Mouse (Mus musculus) gastrocnemius, postnatal 4 days (tissue): Measurements from ENCODE around the gene Fgfr3. TPM values are rescaled to one million over a fixed set of nuclear protein-coding genes. Genes with fewer than 3 reads are reported as not detected.

Experiments used
- DNase-seq, 2 experiments: peaks; one replicate each; pipeline ENCODE4 v3.0.0; 2021 to 2022; ENCODE audit warnings: low spot score in 2 of 2, mixed read lengths in 2 of 2
- total RNA-seq, 2 experiments: library from RNA; stranded (reverse); gene quantifications; 2 replicates each; pipeline ENCODE4 v1.2.3; 2021

The Fgfr3 gene
- total RNA-seq, 2 experiments from 2014 or later = 2.2 to 2.6 TPM

DNA sequence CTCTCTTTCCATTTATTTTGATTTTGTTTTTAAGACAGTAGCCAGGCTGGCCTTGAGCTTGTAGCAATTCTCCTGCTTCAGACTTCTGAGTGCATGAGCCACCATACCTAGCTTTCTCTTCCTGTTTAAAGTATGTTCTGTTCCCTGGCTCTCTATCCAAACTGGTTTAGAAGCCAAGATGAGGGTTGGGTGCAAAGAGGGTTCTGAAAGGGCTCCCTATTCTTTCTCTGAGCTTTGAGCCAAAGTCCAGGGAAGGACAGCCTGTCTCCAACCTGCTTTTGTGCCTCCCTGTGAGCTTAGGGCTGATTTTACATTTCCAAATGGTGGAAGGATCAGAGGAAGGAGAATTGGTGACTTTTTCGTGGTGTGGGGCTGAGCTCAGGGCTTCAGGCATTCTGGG, 5.4 kb downstream of the Fgfr3 start:
- no peak for DNase-seq

DNA sequence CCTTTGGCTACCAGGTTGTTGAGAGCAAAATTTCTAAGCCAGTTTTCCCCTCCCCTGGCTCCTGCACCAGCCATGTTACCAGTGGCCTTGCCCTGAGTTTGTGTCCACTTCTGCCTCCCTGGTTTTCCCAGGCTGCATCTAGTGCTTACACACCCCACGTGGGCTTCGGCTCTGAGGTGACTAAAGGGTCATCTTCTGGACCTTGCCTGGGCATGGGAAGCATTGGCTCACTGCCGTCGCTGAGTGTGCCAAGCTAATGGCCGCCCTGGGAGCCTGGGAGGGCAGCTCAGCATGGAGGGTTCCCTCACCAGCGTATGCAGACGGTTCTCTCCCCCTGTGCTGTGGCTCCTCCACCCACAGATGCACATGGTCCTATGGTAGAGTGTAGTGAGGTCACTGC, 7.4 kb downstream of the Fgfr3 start:
- DNase-seq = no peak

DNA sequence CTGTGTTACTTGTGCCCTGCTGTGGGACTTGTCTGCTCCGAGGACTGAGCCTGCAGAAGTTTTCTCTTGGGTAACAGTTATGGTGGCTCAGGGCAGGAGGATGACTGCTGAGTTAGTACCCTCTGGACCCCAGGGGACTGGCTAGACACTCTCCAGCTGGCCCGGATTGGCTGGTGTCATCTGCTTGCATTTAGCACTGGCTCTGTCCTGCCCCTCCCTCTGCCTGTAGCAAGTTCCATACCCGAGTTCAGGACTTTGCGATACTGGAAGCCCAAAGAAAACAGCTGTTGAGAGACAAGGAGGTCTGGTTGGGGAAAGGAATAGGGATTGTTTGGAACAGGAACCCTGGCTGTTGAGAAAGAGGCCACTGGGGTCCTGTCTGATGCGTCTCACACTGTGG, 9.0 kb downstream of the Fgfr3 start:
- no peak for DNase-seq

DNA sequence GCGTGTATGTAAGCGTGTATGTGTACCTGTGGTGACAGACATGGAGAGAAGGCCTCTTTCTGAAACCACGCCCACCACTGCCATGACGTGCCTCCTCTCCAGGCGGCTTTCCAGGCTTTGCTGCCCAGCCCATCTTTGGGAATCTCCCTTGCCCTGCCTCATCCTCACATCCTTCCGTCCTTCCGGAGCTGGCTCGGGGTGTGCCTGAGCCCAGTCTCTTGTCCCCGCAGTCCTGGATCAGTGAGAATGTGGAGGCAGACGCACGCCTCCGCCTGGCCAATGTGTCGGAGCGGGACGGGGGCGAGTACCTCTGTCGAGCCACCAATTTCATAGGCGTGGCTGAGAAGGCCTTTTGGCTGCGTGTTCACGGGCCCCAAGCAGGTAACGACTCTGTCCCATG, 9.6 kb downstream of the Fgfr3 start:
- DNase-seq = no peak

DNA sequence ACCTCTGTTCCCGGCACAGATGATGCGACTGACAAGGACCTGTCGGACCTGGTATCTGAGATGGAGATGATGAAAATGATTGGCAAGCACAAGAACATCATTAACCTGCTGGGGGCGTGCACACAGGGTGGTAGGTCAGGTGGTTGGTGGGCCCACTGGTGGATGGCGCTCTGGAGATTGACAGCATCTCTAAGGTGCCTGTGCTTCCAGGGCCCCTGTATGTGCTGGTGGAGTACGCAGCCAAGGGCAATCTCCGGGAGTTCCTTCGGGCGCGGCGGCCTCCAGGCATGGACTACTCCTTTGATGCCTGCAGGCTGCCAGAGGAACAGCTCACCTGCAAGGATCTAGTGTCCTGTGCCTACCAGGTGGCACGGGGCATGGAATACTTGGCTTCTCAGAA, 12.4 kb downstream of the Fgfr3 start:
- DNase-seq = no peak

DNA sequence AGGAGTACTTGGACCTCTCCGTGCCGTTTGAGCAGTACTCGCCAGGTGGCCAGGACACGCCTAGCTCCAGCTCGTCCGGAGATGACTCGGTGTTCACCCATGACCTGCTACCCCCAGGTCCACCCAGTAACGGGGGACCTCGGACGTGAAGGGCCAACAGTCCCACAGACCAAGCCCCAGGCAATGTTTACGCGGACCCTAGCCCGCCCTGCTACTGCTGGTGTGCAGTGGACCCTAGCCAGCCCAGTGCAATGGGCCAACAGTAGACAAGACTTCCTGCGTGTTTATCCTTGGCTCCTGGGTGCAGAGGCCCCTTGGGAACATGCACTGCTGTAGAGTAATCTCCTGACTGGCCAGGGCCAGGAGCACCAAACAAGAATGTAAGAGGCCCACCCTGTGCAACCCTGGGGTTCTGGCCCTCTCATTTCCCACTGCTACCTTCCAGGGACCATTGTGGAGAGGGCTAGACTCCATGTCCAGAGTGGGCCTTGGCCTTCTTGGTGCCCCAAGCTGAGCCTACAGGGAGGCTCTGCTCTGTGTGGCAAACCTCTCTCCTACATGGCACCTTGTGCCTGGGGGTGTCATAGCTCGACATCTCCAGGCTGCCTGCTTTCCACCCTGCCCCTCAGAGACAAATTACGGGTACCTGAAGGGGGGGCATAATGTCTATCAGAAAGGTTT, 14.1 kb downstream of the Fgfr3 start:
- DNase-seq = no peak

DNA sequence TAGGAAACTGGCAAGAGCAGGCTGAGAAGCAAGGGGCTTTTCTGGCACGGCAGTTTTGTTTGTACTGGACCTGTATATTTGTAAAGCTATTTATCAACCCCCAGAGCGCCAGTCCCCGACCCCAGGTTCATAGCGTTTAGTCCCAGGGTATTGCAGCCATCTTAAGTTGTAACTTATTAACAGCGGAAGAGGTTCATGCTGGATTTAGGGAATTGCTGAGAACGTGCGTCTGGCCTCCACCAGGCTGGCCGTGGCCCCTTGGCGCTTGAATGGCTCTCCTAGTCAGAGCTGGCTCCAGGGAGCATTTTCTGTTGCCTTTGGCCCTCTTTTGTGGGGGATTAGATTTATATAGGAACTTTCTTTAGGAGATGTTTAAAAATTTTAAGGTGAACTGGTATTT, 14.8 kb downstream of the Fgfr3 start:
- no peak for DNase-seq

DNA sequence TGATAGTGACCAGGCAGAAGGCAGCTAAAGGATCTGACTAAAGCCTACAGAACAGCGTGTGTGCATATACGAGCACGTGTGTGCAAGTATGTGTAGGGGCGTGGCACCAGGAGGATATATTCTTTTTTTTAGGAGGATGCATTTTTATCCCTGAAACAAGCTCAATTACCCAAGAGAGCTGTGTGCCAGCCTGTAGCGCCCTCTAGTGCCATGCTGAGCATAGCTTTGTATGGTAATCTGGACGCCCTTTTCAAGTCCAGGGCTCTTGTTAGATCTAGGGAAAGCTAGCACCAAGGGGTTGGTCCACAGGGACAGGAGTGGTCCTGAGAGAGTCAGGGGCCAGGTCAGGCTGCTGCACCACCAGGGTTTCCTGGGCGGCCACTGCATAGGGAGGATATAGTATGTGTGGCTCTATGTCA, 16.4 kb downstream of the Fgfr3 start:
- peak; percentile 51 to 69 for DNase-seq

DNA sequence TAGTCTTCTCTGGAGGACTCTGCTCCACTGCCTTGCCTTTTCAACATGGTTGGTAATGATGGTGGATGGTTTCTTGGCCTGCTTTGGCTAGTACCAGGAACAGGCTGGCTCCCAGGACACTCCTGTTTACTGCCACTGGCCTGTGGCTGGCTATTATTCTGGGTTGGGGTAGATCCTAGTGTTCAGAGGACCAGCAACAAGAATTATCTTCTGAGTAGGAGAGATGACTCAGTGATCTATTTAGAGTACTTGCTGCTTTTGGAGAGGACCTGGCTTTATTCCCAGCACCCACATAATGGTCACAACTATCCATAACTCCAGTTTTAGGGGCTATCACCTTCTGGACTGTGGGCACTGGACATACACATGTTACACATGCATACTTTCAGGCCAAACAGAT, 16.9 kb downstream of the Fgfr3 start:
- no peak for DNase-seq

DNA sequence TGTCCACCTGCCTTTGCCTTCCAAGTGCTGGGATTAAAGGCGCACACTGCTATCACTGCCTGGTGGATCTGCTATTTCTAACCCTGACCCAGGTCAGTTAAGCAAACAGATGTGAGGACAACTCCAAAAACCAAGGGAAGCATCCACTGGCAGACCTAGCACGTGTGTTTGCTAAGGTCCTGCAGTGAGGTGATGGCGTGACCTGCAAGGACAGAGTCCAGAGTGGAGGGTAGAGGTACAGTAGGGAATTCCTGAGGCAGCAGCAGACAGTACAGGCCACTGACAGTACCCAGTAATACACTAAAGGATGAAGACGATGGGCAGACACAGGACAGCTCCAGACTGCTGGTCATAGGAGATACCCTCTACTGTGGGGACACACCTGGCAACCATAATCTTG, 19.1 kb downstream of the Fgfr3 start:
- DNase-seq = no peak

DNA sequence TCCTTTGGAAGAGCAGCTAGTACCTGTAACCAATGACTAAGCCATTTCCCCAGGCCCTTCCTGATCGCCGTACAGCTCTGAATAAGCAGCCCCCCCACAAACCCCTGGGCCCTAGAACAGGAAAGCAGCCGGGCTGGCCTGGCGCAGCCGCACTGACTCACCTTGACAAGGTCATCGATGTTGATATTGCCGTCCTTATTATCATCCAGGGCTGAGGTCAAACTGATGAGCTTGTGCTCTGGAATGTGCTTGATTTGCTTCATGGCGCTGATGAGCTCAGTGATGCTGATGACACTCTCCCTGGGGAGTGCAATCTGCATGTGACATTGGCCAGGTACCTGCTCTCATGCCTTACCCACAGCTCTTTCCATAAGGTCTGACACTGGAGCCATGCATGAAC, 22.0 kb downstream of the Fgfr3 start:
- DNase-seq = no peak

DNA sequence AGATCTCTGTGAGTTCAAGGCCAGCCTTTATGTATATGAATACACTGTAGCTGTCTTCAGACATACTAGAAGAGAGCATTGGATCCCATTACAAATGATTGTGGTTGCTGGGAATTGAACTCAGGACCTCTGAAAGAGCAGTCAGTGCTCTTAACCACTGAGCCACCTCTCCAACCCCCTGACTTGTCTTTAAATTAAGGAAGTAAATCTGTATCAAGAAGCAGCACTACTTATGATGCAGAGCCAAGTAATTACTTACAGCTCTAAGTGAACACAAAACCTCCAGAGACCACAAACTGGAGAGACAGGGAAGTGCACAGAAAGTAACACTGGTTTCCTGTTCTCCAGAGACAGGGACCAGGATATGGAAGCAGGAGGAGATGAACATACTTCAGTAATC, 55.7 kb downstream of the Fgfr3 start:
- no peak for DNase-seq

DNA sequence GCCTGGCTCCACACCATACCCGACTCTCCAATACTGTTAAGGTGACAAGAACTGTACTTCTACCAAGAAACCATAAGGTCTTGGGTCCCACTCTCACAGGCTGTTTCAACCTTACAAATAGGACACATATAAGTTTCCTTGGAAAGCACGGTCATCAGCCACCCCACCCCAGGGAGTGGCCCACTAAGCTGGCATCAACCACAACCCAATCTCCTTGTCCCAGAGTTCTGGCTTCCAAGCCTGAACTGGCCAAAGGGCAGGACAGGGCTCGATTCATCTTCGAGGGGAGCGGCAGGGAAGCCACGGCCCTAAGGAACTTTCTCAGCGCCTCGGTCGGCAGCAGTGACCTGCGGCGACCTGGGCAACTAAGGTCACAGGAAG, 60.5 kb downstream of the Fgfr3 start:
- DNase-seq = no peak

DNA sequence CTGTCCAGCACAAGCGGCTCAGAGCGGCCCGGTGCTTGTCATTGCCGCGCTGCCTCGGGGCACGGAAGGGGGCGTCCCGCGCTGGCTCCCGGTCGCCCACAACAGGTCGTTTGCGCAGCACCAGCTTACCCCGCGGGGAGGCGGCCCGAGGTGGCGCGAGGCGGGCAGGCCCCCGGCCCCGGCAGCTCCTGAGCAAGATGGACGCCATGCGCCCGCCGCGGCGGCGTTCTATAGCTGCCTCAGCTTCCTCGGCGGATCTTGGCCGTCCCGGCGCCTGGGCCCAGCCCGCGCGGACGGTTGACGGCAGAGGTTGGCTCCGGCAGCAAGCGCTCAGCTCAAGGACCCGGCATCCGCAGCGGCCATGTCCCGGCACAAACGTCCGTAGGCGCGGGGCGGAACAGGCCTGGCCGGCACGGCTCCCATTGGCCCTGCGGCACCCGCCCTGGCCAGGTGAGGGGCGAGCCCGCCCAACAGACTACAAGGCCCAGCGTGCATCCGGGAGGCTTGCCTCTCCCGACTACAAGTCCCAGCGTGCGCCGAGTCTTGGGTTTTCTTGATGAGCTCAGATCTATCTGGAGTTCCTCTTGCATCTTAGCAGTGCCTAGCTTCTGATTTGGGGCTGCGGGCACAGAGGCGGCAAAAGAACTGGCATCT, 61.0 kb downstream of the Fgfr3 start, which contains the start of gene Letm1:
TSS of gene Letm1 (minus strand) at position 473 of the 654 bp plus-strand sequence.
- DNase-seq = peak; percentile 85 to 92

DNA sequence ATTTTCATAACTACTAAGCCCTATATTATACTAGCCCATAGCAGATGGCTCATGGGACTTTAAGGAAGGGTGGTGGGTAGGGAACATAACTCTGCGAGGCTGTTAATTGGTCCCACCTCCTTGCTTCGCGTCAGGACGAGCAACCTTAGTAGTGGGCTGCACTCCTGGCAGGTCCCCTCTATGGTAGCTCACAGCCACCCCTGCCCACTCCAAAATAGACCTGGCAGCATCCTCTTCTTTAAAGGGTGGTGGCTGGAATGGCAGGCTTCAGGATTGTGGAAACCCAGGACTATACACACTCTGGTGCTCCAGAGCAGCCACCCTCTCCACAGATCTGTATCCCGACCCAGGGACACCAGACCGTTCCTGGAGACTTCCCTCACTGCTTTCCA, 61.5 kb downstream of the Fgfr3 start:
- no peak for DNase-seq

Other genes starting within 250 kb of the Fgfr3 start
- 10 to 100 TPM; 37.5 to 42.7 TPM for gene Fam53a, start 92.0 kb upstream of the Fgfr3 start, total RNA-seq
- gene Gm9903, start 91.7 kb upstream of the Fgfr3 start, total RNA-seq = 1 to 10 TPM; 1.8 to 1.9 TPM
- gene Slbp, start 69.1 kb upstream of the Fgfr3 start, total RNA-seq = 10 to 100 TPM; 38.4 to 42.2 TPM
- gene Tacc3, start 63.5 kb upstream of the Fgfr3 start, total RNA-seq = 10 to 100 TPM; 31.2 to 33.7 TPM
- gene Tmem129, start 63.3 kb upstream of the Fgfr3 start, total RNA-seq = 10 to 100 TPM; 26.5 to 27.1 TPM
- 10 to 100 TPM; 43.7 to 51.3 TPM for gene Letm1, start 61.1 kb downstream of the Fgfr3 start, total RNA-seq
- gene Nsd2, start 99.1 kb downstream of the Fgfr3 start, total RNA-seq = 10 to 100 TPM; 72.1 to 75.6 TPM
- 10 to 100 TPM; 18.6 to 22.0 TPM for gene Nelfa, start 214.7 kb downstream of the Fgfr3 start, total RNA-seq